Mouse (Mus musculus) lung, embryonic 14.5 days (tissue): ENCODE results near the gene Lat. TPM values are rescaled to one million over a fixed set of nuclear protein-coding genes. Genes with fewer than 3 reads are reported as not detected.
"Not testable (repeated sequence)": the region's sequence is repeated elsewhere in the genome, so short reads cannot be mapped to it uniquely, and the experiment has no call there.

Experiments used
- ATAC-seq: fragments of 200-750 bp; cut with Nextera tagmentation; 2 replicates; pipeline ENCODE4 v1.8.0; 2017; ENCODE audit warnings: mild to moderate bottlenecking, moderate TSS enrichment, moderate library complexity; ENCODE audit not compliant: insufficient read depth
- DNase-seq: peaks from one replicate; pipeline ENCODE4 v3.0.0-alpha.2; 2015
- H3K27ac ChIP-seq: fragments of 300-500 bp; sonication (generic); 2 replicates; pipeline ENCODE4 v1.5.1; 2014; ENCODE audit warnings: low read depth, mild to moderate bottlenecking, moderate library complexity
- H3K27me3 ChIP-seq: fragments of 300-500 bp; sonication (generic); 2 replicates; pipeline ENCODE4 v1.6.1; 2014; ENCODE audit warnings: low read length, control low read depth; ENCODE audit not compliant: insufficient read depth
- H3K36me3 ChIP-seq: fragments of 300-500 bp; sonication (generic); 2 replicates; pipeline ENCODE4 v1.6.1; 2014; ENCODE audit warnings: control low read depth; ENCODE audit not compliant: insufficient read depth
- H3K4me1 ChIP-seq: fragments of 300-500 bp; sonication (generic); 2 replicates; pipeline ENCODE4 v1.6.1; 2014; ENCODE audit warnings: antibody characterized with exemption, control low read depth; ENCODE audit not compliant: insufficient read depth
- H3K4me2 ChIP-seq: fragments of 300-500 bp; sonication (generic); 2 replicates; pipeline ENCODE4 v1.6.1; 2014; ENCODE audit warnings: mild to moderate bottlenecking
- H3K4me3 ChIP-seq: fragments of 300-500 bp; sonication (generic); 2 replicates; pipeline ENCODE4 v1.5.1; 2014; ENCODE audit warnings: low read depth, low read length
- H3K9ac ChIP-seq: fragments of 300-500 bp; sonication (generic); 2 replicates; pipeline ENCODE4 v1.6.1; 2014
- H3K9me3 ChIP-seq: fragments of 300-500 bp; sonication (generic); 2 replicates; pipeline ENCODE4 v1.6.1; 2016; ENCODE audit warnings: low read depth, low read length, control low read depth
- CTCF ChIP-seq: IDR thresholded peaks from 2 replicates; pipeline ENCODE4 v1.5.1; 2016; ENCODE audit warnings: antibody characterized with exemption, low read depth
- WGBS: fragments of 180-500 bp; shearing (Covaris S2); extraction: QIAGEN DNeasy Blood & Tissue Kit; methylation state at CpG from one replicate; pipeline ENCODE4 v1.1.7; 2014; 5-methylcytosine and 5-hydroxymethylcytosine counted together
- polyA plus RNA-seq: library from polyadenylated mRNA; unstranded; fragments of >200 nt; fragmentation: Nextera tagmentation; extraction: Ambion mirVana; gene quantifications from 2 replicates; pipeline ENCODE4 v1.2.1, GENCODE M21; 2014

Gene Lat
- 1.7 and 2.8 TPM in 2 replicates for polyA plus RNA-seq

- Histone ChIP-seq H3K4me2 (no peak within 1 kb of the TSS), H3K27me3 (no peaks in the 10 kb centered on the region), H3K9me3 (no peaks in the 10 kb centered on the region), H3K9ac (no peak within 1 kb of the TSS), H3K4me1 (no peaks in the 10 kb centered on the region), H3K4me3 (no peak within 1 kb of the TSS), H3K27ac (no peak within 1 kb of the TSS), H3K36me3 (peaks cover 40% of the 10 kb centered on the region)
- 70% methylated on average over 12 of the region's 13 CpGs for WGBS
- no peak for ATAC-seq
- DNase-seq = no peak
- TF ChIP-seq CTCF = no peak
Observed at GRCm38 (mm10) chr7:126369393-126369792, at the start of gene Lat. TSS of gene Lat (minus strand) at chr7:126369570.

GRCm38 (mm10) chr7:126418496-126418895 is 49.1 kb upstream of the Lat start:
- Histone ChIP-seq H3K9ac (no peak overlapping the region), H3K9me3 (no peaks in the 10 kb centered on the region), H3K27me3 (no peaks in the 10 kb centered on the region), H3K4me2 (no peak overlapping the region), H3K4me3 (no peak overlapping the region), H3K36me3 (no peaks in the 10 kb centered on the region), H3K27ac (no peak overlapping the region), H3K4me1 (no peaks in the 10 kb centered on the region)
- ATAC-seq (no peak), DNase-seq (no peak)
- 38% methylated on average over 3 of the region's 3 CpGs for WGBS
- TF ChIP-seq CTCF = no peak

- no peak overlapping the region for H3K4me3 ChIP-seq
- H3K4me2 ChIP-seq = no peak overlapping the region
- TF ChIP-seq CTCF = no peak
- WGBS = 82% methylated on average over 4 of the region's 4 CpGs
- H3K27me3 ChIP-seq = no peaks in the 10 kb centered on the region
- no peak for DNase-seq
- no peak overlapping the region for H3K9ac ChIP-seq
- H3K4me1 ChIP-seq = no peaks in the 10 kb centered on the region
- H3K9me3 ChIP-seq = no peaks in the 10 kb centered on the region
- no peak overlapping the region for H3K27ac ChIP-seq
- H3K36me3 ChIP-seq = no peaks in the 10 kb centered on the region
- no peak for ATAC-seq
Observed at GRCm38 (mm10) chr7:126417606-126418005, 48.2 kb upstream of the Lat start.

GRCm38 (mm10) chr7:126417045-126417444 is 47.7 kb upstream of the Lat start:
- Histone ChIP-seq H3K4me3 (no peak overlapping the region), H3K36me3 (no peaks in the 10 kb centered on the region), H3K27me3 (no peaks in the 10 kb centered on the region), H3K9ac (no peak overlapping the region), H3K27ac (no peak overlapping the region), H3K4me2 (no peak overlapping the region), H3K9me3 (no peaks in the 10 kb centered on the region), H3K4me1 (no peaks in the 10 kb centered on the region)
- ATAC-seq = no peak
- 62% methylated on average over 8 of the region's 8 CpGs for WGBS
- TF ChIP-seq CTCF = no peak
- no peak for DNase-seq

- WGBS = 66% methylated on average over 2 of the region's 2 CpGs
- ATAC-seq = no peak
Observed at GRCm38 (mm10) chr7:126416615-126417014, 47.2 kb upstream of the Lat start.

GRCm38 (mm10) chr7:126414725-126415124 is 45.4 kb upstream of the Lat start, which contains the start of gene Cd19:
TSS of gene Cd19 (minus strand) at chr7:126414889.
- WGBS = 80% methylated on average over 6 of the region's 6 CpGs
- TF ChIP-seq CTCF = no peak
- no peak within 1 kb of the TSS for H3K4me2 ChIP-seq
- H3K27ac ChIP-seq = no peak within 1 kb of the TSS
- no peaks in the 10 kb centered on the region for H3K9me3 ChIP-seq
- H3K27me3 ChIP-seq = no peaks in the 10 kb centered on the region
- no peak within 1 kb of the TSS for H3K9ac ChIP-seq
- ATAC-seq (no peak), DNase-seq (no peak)
- no peak within 1 kb of the TSS for H3K4me3 ChIP-seq
- no peaks in the 10 kb centered on the region for H3K36me3 ChIP-seq
- no peaks in the 10 kb centered on the region for H3K4me1 ChIP-seq

More at GRCm38 (mm10) chr7:126416615-126417014, 47.2 kb upstream of the Lat start:
- no peak for DNase-seq
- Histone ChIP-seq H3K4me2 (no peak overlapping the region), H3K4me3 (no peak overlapping the region), H3K27ac (no peak overlapping the region), H3K9me3 (no peaks in the 10 kb centered on the region), H3K36me3 (no peaks in the 10 kb centered on the region), H3K9ac (no peak overlapping the region), H3K4me1 (no peaks in the 10 kb centered on the region), H3K27me3 (no peaks in the 10 kb centered on the region)
- TF ChIP-seq CTCF = no peak

GRCm38 (mm10) chr7:126411061-126411460 is 41.7 kb upstream of the Lat start:
- no peak overlapping the region for H3K27ac ChIP-seq
- TF ChIP-seq CTCF = no peak
- no peaks in the 10 kb centered on the region for H3K9me3 ChIP-seq
- DNase-seq (no peak), ATAC-seq (no peak)
- no peak overlapping the region for H3K4me3 ChIP-seq
- no peaks in the 10 kb centered on the region for H3K36me3 ChIP-seq
- 83% methylated on average over 4 of the region's 4 CpGs for WGBS
- H3K4me2 ChIP-seq = no peak overlapping the region
- H3K4me1 ChIP-seq = no peaks in the 10 kb centered on the region
- H3K27me3 ChIP-seq = no peaks in the 10 kb centered on the region
- no peak overlapping the region for H3K9ac ChIP-seq

GRCm38 (mm10) chr7:126408686-126409085 is 39.3 kb upstream of the Lat start:
- no peaks in the 10 kb centered on the region for H3K27me3 ChIP-seq
- no peaks in the 10 kb centered on the region for H3K9me3 ChIP-seq
- DNase-seq (no peak), ATAC-seq (no peak)
- H3K36me3 ChIP-seq = no peaks in the 10 kb centered on the region
- H3K27ac ChIP-seq = no peak overlapping the region
- TF ChIP-seq CTCF = no peak
- H3K9ac ChIP-seq = no peak overlapping the region
- 45% methylated on average over 2 of the region's 2 CpGs for WGBS
- H3K4me3 ChIP-seq = no peak overlapping the region
- H3K4me2 ChIP-seq = no peak overlapping the region
- no peaks in the 10 kb centered on the region for H3K4me1 ChIP-seq

GRCm38 (mm10) chr7:126402518-126402917 is 33.1 kb upstream of the Lat start:
- H3K9me3 ChIP-seq, H3K27ac ChIP-seq, DNase-seq, H3K4me1 ChIP-seq, H3K4me2 ChIP-seq, H3K4me3 ChIP-seq, ATAC-seq, H3K9ac ChIP-seq, H3K36me3 ChIP-seq, H3K27me3 ChIP-seq: not testable (repeated sequence)
- 74% methylated on average over 8 of the region's 8 CpGs for WGBS
